Mouse (Mus musculus) mouse embryonic stem cell (cell line): Measurements from ENCODE around the gene Smim1.

Experiments
- in situ Hi-C, 2 experiments: fragments of 300-500 bp; cut with MboI; formaldehyde crosslinking; loops; 1 replicate in 1 of 2; 3 replicates in 1 of 2; pipeline ENCODE4 v1.14.3; 2019 to 2020; ENCODE audit warnings: low sequenced_read_pairs in 2 of 2, low pct_unique_long_range_greater_than_20kb in 1 of 2, mixed read lengths in 1 of 2; ENCODE audit not compliant: unreplicated experiment in 1 of 2

Gene Smim1

GRCm38 (mm10) chr4:154023754-154024601 lies 2.1 kb downstream of the Smim1 start:
- in situ Hi-C loops, result no loop called here

GRCm38 (mm10) chr4:154022844-154023243 lies 3.2 kb downstream of the Smim1 start:
- in situ Hi-C loops, result no loop called here

GRCm38 (mm10) chr4:154022407-154022806 lies 3.6 kb downstream of the Smim1 start:
- in situ Hi-C loops, result no loop called here

- in situ Hi-C loops, result no loop called here
Observed at GRCm38 (mm10) chr4:154021432-154021831, 4.6 kb downstream of the Smim1 start.

DNA sequence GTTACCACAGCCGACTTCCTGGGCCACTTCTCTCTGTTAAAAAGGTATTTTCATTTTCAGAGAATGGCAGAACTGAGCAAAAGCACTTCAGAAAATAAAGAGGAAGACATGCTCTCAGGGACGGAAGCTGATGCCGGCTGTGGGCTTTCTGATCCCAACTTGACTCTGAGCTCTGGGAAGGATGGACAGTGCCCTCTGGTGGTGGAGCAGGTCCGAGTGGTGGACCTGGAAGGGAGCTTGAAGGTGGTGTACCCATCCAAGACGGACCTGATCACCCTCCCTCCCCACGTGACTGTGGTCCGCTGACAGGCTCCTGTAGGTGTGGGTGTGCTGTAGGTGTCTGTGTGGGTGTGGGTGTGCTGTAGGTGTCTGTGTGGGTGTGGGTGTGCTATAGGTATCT lies 6.5 kb downstream of the Smim1 start:
- in situ Hi-C loops, result no loop called here

- in situ Hi-C loops, result no loop called here
Observed at GRCm38 (mm10) chr4:154015476-154015875, 10.6 kb downstream of the Smim1 start.

DNA sequence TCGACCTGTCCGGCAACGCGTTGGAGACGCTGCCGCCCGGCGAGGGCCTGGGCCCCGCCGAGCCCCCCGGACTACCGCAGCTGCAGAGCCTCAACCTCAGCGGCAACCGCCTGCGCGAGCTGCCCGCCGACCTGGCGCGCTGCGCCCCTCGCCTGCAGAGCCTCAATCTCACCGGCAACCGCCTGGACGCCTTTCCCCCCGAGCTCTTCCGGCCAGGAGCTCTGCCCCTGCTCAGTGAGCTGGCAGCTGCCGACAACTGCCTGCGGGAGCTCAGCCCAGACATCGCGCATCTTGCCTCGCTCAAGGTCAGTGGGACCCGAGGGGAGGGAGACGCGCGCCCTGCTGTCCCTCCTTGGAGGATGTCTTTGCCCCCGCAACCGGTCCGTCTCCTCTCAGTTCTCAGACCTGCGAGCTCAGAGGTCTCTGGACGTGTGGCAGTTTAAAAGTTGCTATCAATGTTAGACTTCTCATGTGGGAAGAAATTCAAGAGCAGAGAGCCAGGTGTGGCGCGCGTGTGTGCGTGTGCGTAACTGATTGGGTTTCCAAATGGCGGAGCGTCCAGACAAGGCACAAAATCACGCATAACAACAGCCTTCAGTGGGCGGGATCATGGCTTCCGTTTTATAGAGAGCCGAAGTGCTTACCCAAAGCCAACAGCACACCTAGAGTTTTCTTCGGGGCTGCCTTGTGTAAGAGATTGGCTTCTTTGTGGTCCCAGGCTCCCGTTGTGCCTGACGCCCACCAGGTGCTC lies 13.7 kb downstream of the Smim1 start:
- in situ Hi-C loops, result no loop called here

- in situ Hi-C loops, result no loop called here
Observed at GRCm38 (mm10) chr4:154011646-154012089, 14.4 kb downstream of the Smim1 start, which contains the start of gene Lrrc47. TSS of gene Lrrc47 (plus strand) at chr4:154011731.

GRCm38 (mm10) chr4:154010907-154011645 lies 15.0 kb downstream of the Smim1 start:
- in situ Hi-C loops, result no loop called here

DNA sequence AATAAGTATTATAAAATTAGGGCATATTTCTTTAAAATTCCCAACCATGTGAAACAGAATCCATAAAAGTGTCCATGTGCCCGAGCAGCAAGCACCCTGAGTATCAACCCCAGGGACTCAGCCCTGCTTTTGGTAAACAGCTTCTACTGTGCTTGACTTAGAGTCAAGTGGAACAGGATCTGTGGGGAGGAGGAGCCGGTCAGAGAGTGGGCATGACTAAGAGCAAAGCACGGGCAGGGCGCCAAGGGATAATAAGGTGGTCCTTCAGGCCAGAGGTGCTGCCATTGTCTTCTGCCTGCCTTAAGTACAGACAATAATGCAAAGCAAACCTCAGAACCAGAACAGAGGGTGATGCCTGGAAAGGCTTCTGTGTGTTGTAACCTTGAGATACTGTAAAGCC lies 18.3 kb downstream of the Smim1 start:
- in situ Hi-C loops, result no loop called here

DNA sequence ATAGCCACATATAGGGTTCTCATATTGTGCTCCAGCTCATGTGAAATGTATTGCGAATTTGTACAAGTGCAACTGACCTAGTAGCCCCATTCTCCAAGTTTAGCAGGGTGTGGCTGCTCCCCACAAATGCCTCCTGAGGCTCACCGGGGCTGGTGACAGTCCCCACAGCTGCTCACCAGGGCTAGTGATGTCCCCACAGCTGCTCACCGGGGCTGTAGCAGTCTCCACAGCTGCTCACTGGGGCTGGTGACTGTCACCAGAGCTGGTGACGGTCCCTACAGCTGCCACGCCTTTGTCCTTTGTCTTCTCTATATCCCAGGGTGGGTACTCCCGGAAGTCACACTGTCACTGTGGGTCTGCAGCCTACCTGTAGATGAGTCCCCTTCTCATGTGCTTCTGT lies 19.8 kb downstream of the Smim1 start:
- in situ Hi-C loops, result no loop called here

- in situ Hi-C loops, result no loop called here
Observed at GRCm38 (mm10) chr4:154005488-154005887, 20.5 kb downstream of the Smim1 start.

DNA sequence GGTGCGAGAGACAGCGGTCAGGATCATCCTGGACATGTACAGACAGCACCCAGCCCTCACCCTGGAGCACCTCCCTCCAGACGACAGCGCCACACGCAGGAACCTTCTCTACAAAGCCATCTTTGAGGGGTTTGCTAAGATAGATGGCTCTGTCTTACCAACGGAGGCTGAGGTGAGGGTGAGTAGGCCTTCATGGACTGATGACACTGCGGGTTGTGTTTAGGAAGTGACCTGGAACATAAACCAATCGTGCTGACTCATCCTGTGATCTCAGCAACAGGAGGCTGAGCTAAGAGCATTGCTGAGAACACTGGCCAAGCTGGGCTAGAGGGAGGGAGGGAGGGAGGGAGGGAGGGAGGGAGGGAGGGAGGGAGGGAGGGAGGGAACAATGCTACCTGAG lies 32.5 kb downstream of the Smim1 start:
- in situ Hi-C loops, result no loop called here

- in situ Hi-C loops, result no loop called here
Observed at GRCm38 (mm10) chr4:153992715-153993114, 33.3 kb downstream of the Smim1 start.

- in situ Hi-C loops, result no loop called here
Observed at GRCm38 (mm10) chr4:153980470-153980869, 45.6 kb downstream of the Smim1 start.

DNA sequence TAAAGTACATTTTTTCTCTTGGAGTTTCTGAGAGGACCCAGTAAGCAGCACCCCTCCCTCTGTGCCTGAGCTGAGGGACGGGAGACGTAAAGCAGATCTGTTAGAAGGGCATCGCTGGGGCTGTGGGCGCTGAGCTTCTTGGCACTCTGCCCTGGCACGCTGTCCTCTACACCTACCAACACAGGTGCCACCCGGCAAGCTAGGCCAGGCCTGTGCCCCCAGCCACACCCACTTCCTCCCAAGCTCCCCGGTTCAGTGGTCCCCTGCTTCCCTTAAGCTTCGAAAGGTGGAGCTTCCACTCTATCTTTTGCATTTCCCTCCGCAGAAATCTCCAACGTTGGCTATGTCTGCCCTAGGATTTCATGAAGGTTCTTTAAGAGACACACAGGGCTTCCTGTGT lies 46.8 kb downstream of the Smim1 start:
- in situ Hi-C loops, result no loop called here

DNA sequence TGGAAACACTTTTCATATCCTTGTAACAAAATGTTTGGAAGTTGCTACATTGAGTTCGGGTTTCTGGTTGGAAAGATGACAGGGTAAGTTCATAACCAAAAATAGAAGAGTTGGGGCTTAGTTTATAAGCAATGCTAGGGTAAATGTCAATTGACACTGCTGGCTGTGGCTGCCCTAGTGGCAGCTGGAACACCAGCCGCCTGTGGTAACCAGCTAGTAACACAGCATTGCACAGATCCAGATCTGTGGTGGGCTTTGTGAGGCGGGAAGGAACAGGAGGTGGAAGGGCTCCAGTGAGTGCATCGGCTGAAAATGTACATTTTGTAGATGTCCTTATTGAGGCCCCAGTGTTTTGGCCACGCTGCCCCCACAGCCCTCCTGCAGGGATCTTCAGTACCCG lies 50.3 kb downstream of the Smim1 start:
- in situ Hi-C loops, result no loop called here

DNA sequence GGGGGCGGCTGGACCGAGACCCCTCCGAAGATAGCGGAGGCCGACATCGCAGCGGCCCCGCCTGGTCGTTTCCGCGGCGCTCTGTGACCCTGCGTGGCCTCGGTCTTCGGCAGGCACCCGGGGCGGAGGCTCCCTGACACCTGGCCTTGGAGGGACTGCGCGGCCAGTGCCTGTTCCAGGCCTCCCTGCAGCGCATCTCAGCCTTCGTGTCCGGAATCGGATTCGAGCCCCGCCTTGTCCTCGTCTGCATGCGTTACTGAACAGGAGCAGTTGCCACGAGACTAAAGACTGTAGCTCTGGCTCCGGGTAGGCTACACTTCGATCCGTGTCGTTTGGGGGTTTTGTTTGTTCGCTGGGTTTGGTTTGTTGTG lies 50.8 kb downstream of the Smim1 start:
- in situ Hi-C loops, result no loop called here
